Mouse (Mus musculus): Measurements from ENCODE around the gene Gm48552. TPM values are rescaled to one million over a fixed set of nuclear protein-coding genes. Genes with fewer than 3 reads are reported as not detected.

Gm48552 gene
- polyA plus RNA-seq, 1 experiment from 2014 or later = 1.6 TPM

DNA sequence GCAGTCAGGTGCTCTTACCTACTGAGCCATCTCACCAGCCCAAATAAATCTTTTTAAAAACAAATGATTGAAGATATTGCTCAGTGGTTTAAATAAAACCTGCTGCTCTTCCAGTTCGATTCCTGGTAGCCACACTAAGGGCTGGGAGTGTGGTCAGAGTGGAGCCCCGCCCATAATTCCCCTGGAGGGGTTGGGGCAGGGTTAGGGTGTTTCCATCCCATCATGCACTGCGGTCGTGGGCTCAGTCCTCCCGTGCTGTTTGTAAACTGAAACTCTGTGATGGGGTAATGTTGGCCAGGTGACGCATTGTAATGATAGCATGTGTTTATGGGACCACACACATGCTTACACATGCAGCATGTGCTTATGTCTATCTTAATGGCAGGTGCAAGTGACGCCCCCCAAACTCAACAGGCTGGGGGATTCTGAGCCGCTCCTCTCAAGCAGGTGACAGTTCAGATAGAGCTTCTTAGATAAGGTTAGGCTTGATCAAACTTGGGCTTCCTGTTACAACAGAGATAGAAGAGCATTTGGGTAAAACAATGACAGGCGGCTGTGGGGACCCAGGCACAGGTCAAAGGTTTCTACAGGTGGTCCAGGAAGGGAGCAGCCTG is 37.0 kb upstream of the Gm48552 start:
- Histone ChIP-seq H3K4me1 (peaks cover 38% of the 10 kb centered on the region), H3K9ac (no peak overlapping the region), H3K4me3 (replicated peaks) (no peak overlapping the region), H3K9me3 (replicated peaks) (no peaks in the 10 kb centered on the region), H3K36me3 (peaks cover 17% of the 10 kb centered on the region), H3K4me2 (no peak overlapping the region), H3K27ac (no peak overlapping the region), H3K27me3 (no peaks in the 10 kb centered on the region)
- WGBS = 28% methylated on average over 9 of the region's 9 CpGs
- no peak for ATAC-seq (replicated peaks; ENCODE audit: low FRiP score)

- Histone ChIP-seq H3K36me3 (no peaks in the 10 kb centered on the region), H3K4me1 (peaks cover 39% of the 10 kb centered on the region), H3K27ac (no peak overlapping the region), H3K4me3 (replicated peaks) (no peak overlapping the region), H3K27me3 (no peaks in the 10 kb centered on the region), H3K9me3 (replicated peaks) (no peaks in the 10 kb centered on the region), H3K9ac (no peak overlapping the region), H3K4me2 (no peak overlapping the region)
- ATAC-seq (replicated peaks; ENCODE audit: low FRiP score) = no peak
- WGBS = 67% methylated on average over 9 of the region's 9 CpGs
Measured at GRCm38 (mm10) chr10:81354738-81355477, 33.9 kb upstream of the Gm48552 start.

GRCm38 (mm10) chr10:81355533-81355932 is 33.3 kb upstream of the Gm48552 start:
- H3K9ac ChIP-seq = no peak overlapping the region
- no peaks in the 10 kb centered on the region for H3K36me3 ChIP-seq
- H3K27ac ChIP-seq = no peak overlapping the region
- H3K9me3 ChIP-seq (replicated peaks) = no peaks in the 10 kb centered on the region
- H3K4me1 ChIP-seq = peaks cover 44% of the 10 kb centered on the region
- 71% methylated on average over 4 of the region's 4 CpGs for WGBS
- no peak overlapping the region for H3K4me2 ChIP-seq
- no peak overlapping the region for H3K4me3 ChIP-seq (replicated peaks)
- no peak for ATAC-seq (replicated peaks; ENCODE audit: low FRiP score)
- H3K27me3 ChIP-seq = no peaks in the 10 kb centered on the region

- H3K36me3 ChIP-seq = 0 out of 2 replicates have a peak, but pooled peaks cover 4% of the 10 kb centered on the region
- H3K27me3 ChIP-seq = no peaks in the 10 kb centered on the region
- H3K4me2 ChIP-seq = peak overlapping the region; percentile 99
- H3K4me3 ChIP-seq (replicated peaks) = peak overlapping the region; percentile 86
- no peaks in the 10 kb centered on the region for H3K9me3 ChIP-seq (replicated peaks)
- peaks cover 46% of the 10 kb centered on the region for H3K4me1 ChIP-seq
- ATAC-seq (replicated peaks; ENCODE audit: low FRiP score) = no peak
- WGBS = 49% methylated on average over 12 of the region's 12 CpGs
- peak overlapping the region; percentile 14; the same call in 1 of the 2 replicates for H3K27ac ChIP-seq
- H3K9ac ChIP-seq = no peak overlapping the region
Measured at GRCm38 (mm10) chr10:81356352-81356990, 32.3 kb upstream of the Gm48552 start.

DNA sequence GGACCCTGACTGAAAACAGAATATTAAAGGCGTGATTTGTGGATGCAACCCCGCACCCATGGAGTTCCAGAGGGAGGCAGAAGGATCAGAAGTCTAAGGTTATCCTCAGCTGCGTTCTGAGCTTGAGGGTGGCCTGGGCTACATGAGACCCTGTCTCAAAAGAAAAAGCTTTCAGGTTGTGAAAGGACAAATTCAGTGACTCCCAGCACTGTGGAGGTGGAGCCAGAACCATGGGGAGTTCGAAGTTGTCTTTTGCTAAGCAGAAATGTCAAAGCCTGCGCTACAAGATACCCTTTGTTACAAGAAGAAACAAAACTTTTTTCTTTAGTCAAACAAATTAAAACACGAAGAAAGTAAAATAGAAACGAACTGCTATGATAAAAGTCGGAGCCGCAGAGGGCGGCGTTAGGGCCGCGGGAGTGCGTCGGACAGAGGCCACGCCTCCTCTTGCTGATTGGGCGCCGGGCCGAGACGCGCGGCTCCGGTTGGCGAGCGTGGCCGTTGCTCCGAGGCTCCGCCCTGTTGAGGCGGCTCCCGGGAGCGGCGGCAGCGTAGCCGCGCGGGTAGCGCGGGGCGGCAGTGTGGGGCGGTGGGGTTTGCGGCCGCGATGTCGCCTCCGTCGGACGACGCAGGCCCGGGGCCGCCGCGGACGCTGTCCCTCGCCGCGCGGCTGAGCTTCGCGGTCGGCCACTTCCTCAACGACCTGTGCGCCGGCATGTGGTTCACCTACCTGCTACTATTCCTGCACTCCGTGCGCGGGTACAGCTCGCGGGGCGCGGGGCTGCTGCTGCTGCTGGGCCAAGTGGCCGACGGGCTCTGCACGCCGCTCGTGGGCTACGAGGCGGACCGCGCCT is 31.6 kb upstream of the Gm48552 start, which contains the start of gene Mfsd12:
Gene Mfsd12 (plus strand): TSS at position 501 of the 854 bp plus-strand sequence.
- WGBS = 2% methylated on average over 79 of the region's 79 CpGs
- 0 out of 2 replicates have a peak, but pooled peaks cover 10% of the 10 kb centered on the region for H3K36me3 ChIP-seq

GRCm38 (mm10) chr10:81358209-81358608 is 30.6 kb upstream of the Gm48552 start:
- Histone ChIP-seq H3K4me2 (peak overlapping the region; percentile 99), H3K9me3 (replicated peaks) (no peaks in the 10 kb centered on the region), H3K4me3 (replicated peaks) (peak overlapping the region; percentile 86), H3K4me1 (peaks cover 61% of the 10 kb centered on the region), H3K9ac (peak overlapping the region; percentile 81), H3K27ac (0 out of 2 replicates have a peak overlapping the region, but pooled peaks have one; percentile 43), H3K36me3 (0 out of 2 replicates have a peak, but pooled peaks cover 10% of the 10 kb centered on the region), H3K27me3 (peaks cover 8% of the 10 kb centered on the region)
- no peak for ATAC-seq (replicated peaks; ENCODE audit: low FRiP score)
- 35% methylated on average over 4 of the region's 4 CpGs for WGBS

More for the DNA sequence above, 31.6 kb upstream of the Gm48552 start, which contains the start of gene Mfsd12:
- peak within 1 kb of the TSS; percentile 86 for H3K4me3 ChIP-seq (replicated peaks)
- peaks cover 51% of the 10 kb centered on the region for H3K4me1 ChIP-seq
- ATAC-seq (replicated peaks; ENCODE audit: low FRiP score) = peak; percentile 87
- H3K27me3 ChIP-seq = no peaks in the 10 kb centered on the region
- H3K9me3 ChIP-seq (replicated peaks) = no peaks in the 10 kb centered on the region
- H3K9ac ChIP-seq = peak within 1 kb of the TSS; percentile 81
- peak within 1 kb of the TSS; percentile 43; the same call in 1 of the 2 replicates for H3K27ac ChIP-seq
- peak within 1 kb of the TSS; percentile 99 for H3K4me2 ChIP-seq

- WGBS = 44% methylated on average over 1 of the region's 1 CpGs
- Histone ChIP-seq H3K27ac (peak overlapping the region; percentile 43; the same call in 1 of the 2 replicates), H3K4me1 (peaks cover 67% of the 10 kb centered on the region), H3K9me3 (replicated peaks) (no peaks in the 10 kb centered on the region), H3K4me2 (peak overlapping the region; percentile 99), H3K9ac (0 out of 2 replicates have a peak overlapping the region, but pooled peaks have one; percentile 81), H3K27me3 (peaks cover 14% of the 10 kb centered on the region), H3K4me3 (replicated peaks) (peak overlapping the region; percentile 86), H3K36me3 (0 out of 2 replicates have a peak, but pooled peaks cover 10% of the 10 kb centered on the region)
- no peak for ATAC-seq (replicated peaks; ENCODE audit: low FRiP score)
Measured at GRCm38 (mm10) chr10:81358841-81359240, 30.0 kb upstream of the Gm48552 start.

- H3K4me1 ChIP-seq = peaks cover 86% of the 10 kb centered on the region
- ATAC-seq (replicated peaks; ENCODE audit: low FRiP score) = no peak
- H3K4me3 ChIP-seq (replicated peaks) = no peak overlapping the region
- 0 out of 2 replicates have a peak, but pooled peaks cover 10% of the 10 kb centered on the region for H3K36me3 ChIP-seq
- H3K27me3 ChIP-seq = peaks cover 18% of the 10 kb centered on the region
- no peak overlapping the region for H3K4me2 ChIP-seq
- H3K27ac ChIP-seq = no peak overlapping the region
- no peaks in the 10 kb centered on the region for H3K9me3 ChIP-seq (replicated peaks)
- WGBS = 58% methylated on average over 8 of the region's 8 CpGs
- no peak overlapping the region for H3K9ac ChIP-seq
Measured at GRCm38 (mm10) chr10:81360721-81361120, 28.1 kb upstream of the Gm48552 start.

DNA sequence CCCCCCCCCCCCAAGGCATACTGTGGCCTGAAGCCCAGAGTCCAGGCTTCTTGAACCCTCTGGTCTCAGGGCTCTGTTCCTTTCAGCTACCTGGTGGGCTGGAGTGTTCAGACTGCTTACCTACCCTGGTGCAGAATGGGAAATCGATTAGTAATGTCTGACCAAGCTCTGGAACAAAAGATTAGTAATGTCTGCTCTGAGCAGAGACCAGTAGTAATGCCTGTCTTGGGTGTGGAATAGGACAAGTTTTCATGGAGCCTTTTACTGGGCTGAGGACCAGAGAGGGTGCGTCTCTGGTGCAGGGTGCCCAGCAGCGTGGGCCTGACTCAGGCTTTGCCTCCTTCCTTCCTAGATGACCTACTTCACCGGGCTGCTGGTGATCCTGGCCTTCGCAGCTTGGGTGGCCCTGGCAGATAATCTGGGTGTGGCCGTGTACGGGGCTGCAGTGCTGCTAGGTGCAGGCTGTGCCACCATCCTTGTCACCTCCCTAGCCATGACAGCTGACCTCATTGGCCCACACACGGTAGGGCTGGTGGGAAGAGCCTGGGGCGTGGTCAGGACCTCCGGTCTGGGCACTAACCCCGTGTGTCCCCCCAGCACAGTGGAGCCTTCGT is 26.4 kb upstream of the Gm48552 start:
- Histone ChIP-seq H3K27ac (no peak overlapping the region), H3K4me2 (0 out of 2 replicates have a peak overlapping the region, but pooled peaks have one; percentile 0), H3K9ac (no peak overlapping the region), H3K4me1 (peaks cover 82% of the 10 kb centered on the region), H3K27me3 (peaks cover 18% of the 10 kb centered on the region), H3K4me3 (replicated peaks) (no peak overlapping the region), H3K9me3 (replicated peaks) (no peaks in the 10 kb centered on the region), H3K36me3 (peaks cover 24% of the 10 kb centered on the region)
- 80% methylated on average over 12 of the region's 12 CpGs for WGBS
- no peak for ATAC-seq (replicated peaks; ENCODE audit: low FRiP score)

DNA sequence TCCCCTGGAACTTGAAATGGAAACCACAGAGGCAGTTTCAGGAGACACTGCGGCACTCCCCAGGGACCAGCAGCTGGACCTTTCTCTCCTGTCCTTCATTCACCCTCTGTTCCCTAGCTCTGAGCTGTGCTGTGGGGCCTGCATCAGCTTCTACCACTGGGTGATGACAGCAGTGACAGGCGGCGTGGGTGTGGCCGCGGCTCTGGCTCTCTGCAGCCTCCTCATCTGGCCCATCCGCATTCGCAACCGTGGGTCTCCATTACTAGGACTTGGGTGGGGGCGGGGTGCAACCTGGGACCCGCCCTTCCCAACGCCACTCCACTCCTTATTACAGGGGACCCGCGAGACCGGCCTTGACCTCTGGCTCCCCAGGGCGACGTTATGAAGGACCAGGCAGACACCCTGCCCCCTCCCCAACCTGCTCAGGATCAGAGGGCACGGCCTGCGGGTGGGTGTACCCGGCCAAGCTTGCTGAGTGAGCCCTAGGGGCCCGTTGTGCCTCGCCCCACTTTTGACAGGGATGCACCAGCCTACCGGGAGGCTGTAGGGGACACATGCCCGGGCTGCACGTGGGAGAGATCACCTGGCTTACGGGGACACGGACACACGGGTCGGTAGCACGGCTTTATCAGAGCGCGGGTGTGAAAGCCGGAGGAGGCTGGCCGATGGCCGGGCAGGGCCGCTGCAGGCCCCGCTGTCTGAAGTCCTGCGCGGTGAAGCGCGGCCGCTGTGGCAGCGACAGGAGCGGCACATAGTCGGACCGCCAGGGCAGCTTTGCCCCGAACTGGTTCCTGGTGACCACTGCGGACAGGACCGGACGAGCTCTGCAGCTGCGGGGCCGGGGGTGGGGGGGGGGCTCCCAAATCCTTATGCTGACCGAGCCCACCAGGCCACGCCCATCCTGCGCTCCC is 25.1 kb upstream of the Gm48552 start:
- Histone ChIP-seq H3K4me2 (peak overlapping the region; percentile 72), H3K9me3 (replicated peaks) (no peaks in the 10 kb centered on the region), H3K27me3 (peaks cover 18% of the 10 kb centered on the region), H3K9ac (peak overlapping the region; percentile 21), H3K36me3 (peaks cover 36% of the 10 kb centered on the region), H3K27ac (no peak overlapping the region), H3K4me3 (replicated peaks) (peak overlapping the region; percentile 40), H3K4me1 (peaks cover 70% of the 10 kb centered on the region)
- no peak for ATAC-seq (replicated peaks; ENCODE audit: low FRiP score)
- WGBS = 8% methylated on average over 53 of the region's 54 CpGs
